Mouse (Mus musculus) adrenal gland (tissue): ENCODE measurements at regions not wholly inside any gene's neighbourhood (a gene's known extent, or its start where the extent isn't known, plus 50 kb on each side); places are given as distances from the start of the nearest gene placed in this dataset.
"Not testable (repeated sequence)": the region's sequence is repeated elsewhere in the genome, so short reads cannot be mapped to it uniquely, and the experiment has no call there.

ENCODE experiments used
- intact Hi-C: fragments of 180-260 bp; cut with DNase I; formaldehyde crosslinking; loops from one replicate; pipeline ENCODE4 v1.15.1; 2025

GRCm38 (mm10) chr5:109842186-109842978, 80.8 kb upstream of the Gm15446 start:
- intact Hi-C loops: not testable (repeated sequence)

GRCm38 (mm10) chr5:109844236-109844635, 79.0 kb upstream of the Gm15446 start:
- intact Hi-C loops: not testable (repeated sequence)

- intact Hi-C loops: no loop called here
Observed at GRCm38 (mm10) chr5:109844753-109845186, 78.4 kb upstream of the Gm15446 start.

- intact Hi-C loops: not testable (repeated sequence)
Observed at GRCm38 (mm10) chr5:109851225-109851624, 72.0 kb upstream of the Gm15446 start.

GRCm38 (mm10) chr5:109860402-109860801, 62.8 kb upstream of the Gm15446 start:
- intact Hi-C loops: loop anchor here (5.0 to 10.0 kb wide), 2 partner anchors 62 to 216 kb away; partner anchors contain the start of gene Gm15446

DNA sequence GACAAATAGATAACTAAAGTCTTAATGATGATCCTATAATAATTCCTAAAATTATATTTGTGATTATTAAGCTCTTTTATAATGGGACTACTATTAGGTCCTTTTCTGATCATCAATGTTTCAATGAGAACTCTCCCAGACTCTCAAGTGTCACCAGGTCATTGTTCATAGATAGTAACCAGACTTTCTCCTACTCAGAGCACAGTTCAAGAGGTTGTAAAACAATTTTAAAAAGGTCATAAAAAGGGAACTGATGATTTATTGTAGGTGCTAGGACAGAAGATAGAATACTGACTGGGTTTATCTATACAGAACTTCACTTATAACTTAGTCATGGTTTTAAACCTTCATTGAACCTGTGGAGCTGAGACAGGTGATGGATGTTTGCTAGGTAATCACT, 58.7 kb upstream of the Gm15446 start:
- intact Hi-C loops: loop anchor here (5.0 to 10.0 kb wide), 2 partner anchors 58 to 220 kb away; partner anchors contain the start of gene Gm15446

DNA sequence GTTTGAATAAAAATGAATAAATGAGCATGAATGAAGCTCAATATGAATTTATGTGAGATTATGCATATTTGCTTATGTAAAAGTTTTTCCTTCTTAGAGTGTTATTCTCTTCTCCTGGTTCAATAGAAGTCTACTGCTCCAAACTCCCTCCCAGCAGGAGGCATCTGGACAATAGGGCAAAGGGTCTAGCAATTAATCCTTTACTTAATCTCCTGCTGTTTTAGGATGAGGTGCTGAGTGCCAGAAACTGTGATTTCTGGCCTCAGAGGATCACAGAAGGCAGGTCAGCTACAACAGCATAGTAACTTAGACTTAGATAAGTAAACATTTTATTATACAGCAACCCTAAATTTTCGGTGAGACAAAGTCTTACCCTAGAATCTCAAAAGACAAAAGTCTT, 57.6 kb upstream of the Gm15446 start:
- intact Hi-C loops: loop anchor here (10.0 kb wide), 1 partner anchor 221 kb away; no protein-coding TSS in a partner anchor

DNA sequence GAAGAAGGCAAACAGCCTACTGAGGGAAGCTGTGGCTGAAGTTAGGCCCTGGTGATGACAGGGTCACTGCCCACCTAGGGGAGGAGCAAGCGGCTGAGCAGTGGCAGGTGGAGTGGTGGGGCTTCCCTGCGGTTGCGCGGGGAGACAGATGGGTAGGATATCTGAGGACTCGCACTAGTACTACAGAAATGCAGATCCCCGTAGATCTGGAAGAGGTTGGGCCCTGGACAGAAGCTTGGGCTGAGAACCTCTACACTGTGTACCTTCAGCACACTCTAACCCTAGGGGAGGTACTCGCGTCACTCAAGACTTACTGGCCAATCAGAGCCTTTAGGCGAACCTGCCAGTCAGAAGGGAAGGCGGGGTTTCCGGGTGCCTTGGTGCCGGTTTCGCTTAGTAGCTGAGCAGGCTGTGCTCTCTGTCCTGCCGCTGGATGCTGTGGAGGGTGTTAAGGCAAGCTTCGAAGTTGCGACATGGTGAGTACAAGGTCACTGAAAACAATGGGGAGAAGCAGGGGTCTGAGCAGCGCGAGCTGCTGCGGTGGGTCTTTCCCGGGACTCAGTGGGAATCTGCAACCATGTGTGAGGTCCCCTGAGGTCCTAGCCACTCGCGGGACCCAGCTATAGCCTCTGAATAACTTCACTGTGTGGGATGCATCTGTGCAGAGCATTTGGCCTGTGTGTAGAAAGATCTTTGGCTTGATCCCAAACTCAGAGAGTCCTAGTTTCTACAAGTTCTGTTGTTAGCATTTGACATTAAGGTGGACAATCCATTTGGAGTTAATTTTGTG, 56.7 kb upstream of the Gm15446 start:
- intact Hi-C loops: loop anchor here (10.0 kb wide), 1 partner anchor 222 kb away; no protein-coding TSS in a partner anchor

DNA sequence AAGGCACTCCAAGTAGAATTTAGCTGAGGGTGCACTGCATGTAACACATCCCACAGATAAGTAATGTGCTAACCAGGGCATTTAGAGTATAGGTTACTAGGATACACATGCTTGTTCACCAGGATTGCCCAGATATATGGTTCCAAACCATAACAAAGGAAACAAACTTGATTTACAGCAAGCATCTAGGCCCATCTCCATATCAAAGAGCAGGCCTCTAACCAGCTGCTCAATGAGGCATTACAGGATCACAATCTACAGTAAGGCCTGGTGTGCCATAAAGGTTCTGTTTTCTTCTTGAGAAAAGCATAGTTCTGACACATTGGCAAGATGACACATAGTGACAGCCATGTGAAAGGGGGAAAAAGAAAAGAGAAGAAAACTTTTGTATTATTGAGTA, 56.0 kb upstream of the Gm15446 start:
- intact Hi-C loops: loop anchor here (10.0 kb wide), 1 partner anchor 222 kb away; no protein-coding TSS in a partner anchor
